Mouse (Mus musculus) kidney, postnatal 10 days (tissue): Measurements from ENCODE around the gene Tor1aip2.

Experiments used
- DNase-seq: peaks from one replicate; pipeline ENCODE4 v3.0.0; 2021; ENCODE audit warnings: mixed read lengths

Gene Tor1aip2

DNA sequence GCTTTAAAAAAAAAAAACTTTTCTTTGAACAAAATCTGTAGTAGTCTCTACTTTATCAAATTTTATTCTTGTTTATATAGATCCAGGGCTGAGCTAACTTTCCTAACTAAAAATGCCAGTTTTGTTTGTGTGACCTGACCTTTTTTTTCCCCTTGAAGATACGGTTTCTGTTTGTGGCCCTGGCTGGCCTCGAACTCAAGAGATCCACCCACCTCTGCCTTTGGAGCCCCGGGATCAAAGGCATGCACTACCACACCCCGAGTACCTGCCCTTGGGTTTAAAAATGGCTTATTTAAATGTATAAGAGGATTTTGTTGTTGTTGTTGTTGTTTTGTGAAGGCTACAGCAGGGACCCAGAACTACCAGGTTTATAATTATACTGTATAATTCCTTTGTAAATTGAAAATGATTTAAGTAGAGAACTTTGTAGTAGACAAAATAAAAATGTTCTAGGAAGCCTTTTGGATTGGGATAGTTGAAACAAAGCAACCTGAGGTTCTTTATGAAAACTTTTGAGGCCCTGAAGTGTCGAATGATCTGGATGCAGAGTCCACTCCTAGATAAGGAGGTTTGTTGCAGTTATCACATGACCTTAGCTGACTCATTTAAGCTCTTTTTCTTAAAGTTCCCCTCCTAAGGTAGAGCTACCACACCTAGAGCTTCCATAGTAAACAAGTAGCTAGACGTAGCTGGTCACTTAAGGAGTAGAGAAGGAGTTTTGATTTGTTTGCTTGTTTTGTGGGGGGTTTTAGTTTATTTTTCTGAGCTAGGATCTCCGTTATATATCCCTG lies 6.4 kb downstream of the Tor1aip2 start:
- DNase-seq, result no peak

DNA sequence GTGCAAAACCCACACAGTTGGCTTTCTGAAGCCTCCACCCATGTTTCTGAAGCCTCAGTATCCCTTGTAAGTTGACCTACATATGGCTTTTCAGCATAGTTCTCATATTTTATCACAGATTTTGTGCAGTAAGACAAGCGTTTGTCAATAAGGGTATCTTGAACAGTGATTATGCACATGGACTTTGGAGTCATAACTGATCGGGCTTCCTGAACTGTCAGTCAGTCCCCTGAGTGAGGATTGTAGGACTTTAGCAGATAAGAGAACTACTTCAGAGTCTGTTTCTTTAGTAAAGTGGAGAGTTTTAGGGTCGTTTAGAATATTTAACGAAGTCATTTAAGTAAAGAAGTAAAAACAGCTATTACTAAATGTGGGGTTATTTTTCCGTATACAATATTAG lies 7.3 kb downstream of the Tor1aip2 start:
- no peak for DNase-seq

- peak; percentile 66 for DNase-seq
Observed at GRCm38 (mm10) chr1:156043027-156043426, 7.8 kb downstream of the Tor1aip2 start.

DNA sequence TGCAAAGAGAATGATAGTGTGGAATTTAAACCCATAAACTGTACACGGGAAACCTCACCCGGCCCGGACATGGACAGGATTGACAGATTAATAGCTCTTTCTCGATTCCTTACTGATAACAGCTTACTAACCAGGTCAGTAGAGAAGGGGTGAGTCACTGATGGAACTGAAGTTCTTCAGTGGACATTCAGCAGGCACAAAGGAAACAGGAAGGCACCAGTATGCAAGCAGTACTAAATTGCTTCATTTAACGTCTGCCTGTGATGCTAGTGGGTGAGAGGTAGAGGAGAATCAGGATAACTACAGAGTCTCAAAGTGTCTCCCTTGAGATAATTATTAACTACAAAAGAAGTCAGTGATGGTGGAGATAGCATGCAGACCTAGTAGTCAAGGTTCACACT lies 9.0 kb downstream of the Tor1aip2 start:
- DNase-seq, result no peak

GRCm38 (mm10) chr1:156046688-156047087 lies 11.5 kb downstream of the Tor1aip2 start:
- peak; percentile 50 for DNase-seq

- no peak for DNase-seq
Observed at GRCm38 (mm10) chr1:156058207-156058606, 23.0 kb downstream of the Tor1aip2 start.

- no peak for DNase-seq
Observed at GRCm38 (mm10) chr1:156062193-156062592, 27.0 kb downstream of the Tor1aip2 start.

GRCm38 (mm10) chr1:156066133-156066532 lies 30.9 kb downstream of the Tor1aip2 start:
- no peak for DNase-seq

- no peak for DNase-seq
Observed at GRCm38 (mm10) chr1:156070106-156070505, 34.9 kb downstream of the Tor1aip2 start.

DNA sequence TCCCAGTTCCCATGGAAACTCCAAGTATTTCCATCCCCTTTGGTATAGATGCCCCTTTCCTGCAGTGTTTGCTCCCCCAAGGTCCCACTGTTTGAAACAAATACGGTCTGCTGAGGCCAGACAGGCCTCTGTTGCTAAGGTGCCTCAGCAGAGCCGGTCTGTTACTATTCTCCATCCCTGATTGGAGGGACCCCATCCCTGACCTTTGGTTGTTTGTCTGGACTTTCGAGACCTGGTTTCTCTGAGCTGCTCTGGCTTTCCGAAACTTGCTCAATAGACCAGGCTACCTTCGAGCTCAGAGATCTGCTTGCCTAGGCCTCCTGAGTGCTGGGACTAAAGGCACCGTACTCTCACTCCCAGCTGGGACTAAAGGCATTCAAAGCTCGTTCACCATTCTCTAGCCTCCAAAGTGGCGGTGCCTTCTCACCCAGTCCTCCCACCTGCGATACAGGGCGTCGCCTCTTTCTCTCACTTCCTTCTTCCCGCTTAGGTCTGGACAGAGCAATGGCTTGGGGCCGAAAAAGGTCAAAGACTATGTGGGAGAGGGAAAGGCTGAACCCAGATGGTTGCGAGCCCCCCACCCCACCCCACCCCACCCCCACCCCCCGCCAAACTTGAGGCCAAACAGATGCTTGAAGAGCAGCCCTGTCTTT lies 38.1 kb downstream of the Tor1aip2 start:
- no peak for DNase-seq

DNA sequence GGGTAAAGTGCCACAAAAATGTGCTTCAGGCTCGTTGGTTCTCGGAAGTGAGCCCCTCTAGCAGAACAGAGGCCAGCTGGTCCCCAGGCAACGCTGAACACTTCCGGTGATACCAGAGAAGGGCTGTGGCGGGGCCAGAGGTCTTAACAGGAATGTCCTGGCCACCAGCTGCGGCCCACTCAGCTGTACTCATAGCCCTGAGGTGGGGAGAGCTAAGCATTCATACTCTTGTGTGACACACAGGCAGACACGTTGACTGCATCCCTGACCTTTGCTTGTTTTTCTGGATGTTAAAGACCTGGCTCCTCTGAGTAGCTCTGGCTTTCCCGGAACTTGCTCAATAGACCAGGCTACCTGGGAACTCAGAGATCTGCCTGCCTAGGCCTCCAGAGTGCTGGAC lies 39.4 kb downstream of the Tor1aip2 start:
- DNase-seq, result peak; percentile 79

- DNase-seq, result no peak
Observed at GRCm38 (mm10) chr1:156076474-156076873, 41.3 kb downstream of the Tor1aip2 start.

DNA sequence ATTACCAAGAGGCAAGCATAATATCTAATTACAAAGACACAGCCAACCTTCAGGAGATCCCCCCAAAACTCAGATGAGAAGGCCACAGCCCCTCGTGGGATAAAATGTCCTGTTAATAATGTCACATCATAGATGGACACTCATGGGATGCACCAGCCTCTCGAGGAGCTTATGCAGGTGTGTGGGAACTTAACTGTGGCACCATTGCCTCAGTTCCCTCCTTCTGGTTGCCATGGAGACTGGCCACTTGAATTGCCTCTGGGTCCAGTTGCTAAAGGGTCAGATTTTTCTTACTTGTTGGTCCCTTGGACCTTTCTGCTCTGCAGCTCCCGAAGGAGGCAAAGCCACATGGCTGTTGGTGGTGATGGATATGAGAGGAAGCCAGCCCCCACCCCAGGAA lies 42.5 kb downstream of the Tor1aip2 start:
- DNase-seq, result no peak

DNA sequence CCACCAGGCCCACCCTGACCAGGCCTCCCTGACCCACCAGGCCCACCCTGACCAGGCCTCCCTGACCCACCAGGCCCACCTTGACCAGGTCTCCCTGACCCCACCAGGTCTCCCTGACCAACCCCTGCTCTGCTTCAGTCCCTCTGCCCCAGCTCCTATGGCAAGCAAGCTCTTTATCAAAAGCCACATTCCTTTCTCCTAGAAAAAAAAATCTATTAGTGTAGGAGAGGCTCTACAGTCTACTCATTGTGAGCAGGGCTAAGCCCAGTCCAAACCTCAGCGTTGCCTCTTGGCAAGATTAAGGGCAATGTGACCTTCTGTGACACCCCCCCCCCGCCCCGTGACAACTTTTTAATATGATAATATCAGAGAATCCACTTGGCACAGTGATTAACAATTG lies 49.4 kb downstream of the Tor1aip2 start:
- no peak for DNase-seq

DNA sequence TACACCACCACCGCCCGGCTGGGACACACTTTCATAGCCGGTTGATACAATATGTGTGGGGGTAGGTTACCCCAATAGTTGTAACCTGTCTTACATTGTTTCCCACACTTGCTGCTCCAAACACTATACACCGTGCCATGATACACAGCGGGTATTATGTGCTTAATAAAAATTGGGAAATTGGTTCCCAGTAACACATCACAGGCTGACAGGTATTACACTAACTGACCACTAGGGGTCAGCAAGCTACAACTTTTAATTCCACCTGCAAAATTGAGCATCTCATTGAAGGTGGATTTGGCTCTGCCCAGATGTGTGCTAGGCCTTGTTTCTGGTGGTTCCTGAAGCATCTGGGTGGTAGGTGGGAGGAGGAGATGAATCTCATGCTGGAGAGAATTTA lies 50.6 kb downstream of the Tor1aip2 start:
- DNase-seq, result peak; percentile 25

- DNase-seq, result no peak
Observed at GRCm38 (mm10) chr1:156087586-156087985, 52.4 kb downstream of the Tor1aip2 start.

- DNase-seq, result no peak
Observed at GRCm38 (mm10) chr1:156089561-156089960, 54.4 kb downstream of the Tor1aip2 start.

GRCm38 (mm10) chr1:156090042-156090441 lies 54.8 kb downstream of the Tor1aip2 start:
- no peak for DNase-seq

DNA sequence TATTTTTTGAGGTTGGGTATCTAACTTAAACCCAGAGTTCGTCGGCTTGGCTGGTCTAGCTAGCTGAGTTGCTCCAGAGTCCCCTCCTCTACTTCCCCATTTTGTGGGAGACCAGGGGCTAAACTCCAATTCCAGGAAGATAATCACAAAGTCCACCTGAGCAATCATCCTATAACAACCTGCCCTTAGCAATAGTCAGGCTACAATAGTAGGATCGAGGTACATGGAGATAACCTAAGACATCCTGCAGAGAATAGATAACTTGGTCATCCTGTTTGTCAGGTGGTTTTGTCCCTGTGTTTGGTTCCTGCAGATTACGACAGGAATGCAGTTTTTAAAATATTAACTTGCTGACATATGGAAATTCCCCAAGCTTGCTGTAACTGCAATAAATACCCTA lies 56.6 kb downstream of the Tor1aip2 start:
- DNase-seq, result no peak

GRCm38 (mm10) chr1:156103763-156104162 lies 68.6 kb downstream of the Tor1aip2 start:
- DNase-seq, result no peak

DNA sequence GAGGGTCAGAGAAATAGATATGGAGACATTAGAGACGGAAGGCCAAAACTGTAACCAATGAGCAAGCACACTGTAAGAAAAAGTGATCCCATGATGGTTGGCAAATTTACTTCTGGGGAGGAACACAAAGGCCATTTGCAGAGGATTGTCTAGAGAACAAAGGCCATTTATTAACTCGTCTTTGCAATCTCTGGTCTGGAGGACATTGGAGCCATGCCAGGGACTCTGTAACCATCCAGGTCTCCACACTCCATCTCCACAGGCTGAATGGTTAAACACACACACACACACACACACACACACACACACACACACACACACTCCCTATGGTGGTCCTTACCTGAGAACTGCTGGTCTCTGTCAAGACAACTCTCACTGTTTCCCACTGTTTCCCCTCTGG lies 70.2 kb downstream of the Tor1aip2 start:
- no peak for DNase-seq

DNA sequence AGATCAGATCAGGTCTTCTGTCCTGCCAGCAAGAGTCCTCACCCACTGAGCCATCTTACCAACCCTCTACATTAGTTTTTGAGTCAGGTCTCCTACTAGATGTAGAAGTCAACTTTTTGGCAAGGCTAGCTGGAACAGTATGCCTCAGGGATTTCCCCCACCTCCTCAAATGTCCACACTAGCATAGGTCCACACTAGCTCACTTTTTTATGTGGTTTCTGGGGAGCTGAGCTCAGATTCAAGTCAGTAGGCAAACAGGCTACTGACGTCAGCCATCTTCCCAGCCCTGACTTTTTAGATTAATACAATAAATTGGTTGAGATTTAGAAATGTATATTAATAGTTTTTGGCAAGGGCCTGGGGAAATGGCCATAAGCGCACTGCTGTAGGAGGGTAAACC lies 72.2 kb downstream of the Tor1aip2 start:
- no peak for DNase-seq

GRCm38 (mm10) chr1:156108400-156108799 lies 73.2 kb downstream of the Tor1aip2 start:
- no peak for DNase-seq

DNA sequence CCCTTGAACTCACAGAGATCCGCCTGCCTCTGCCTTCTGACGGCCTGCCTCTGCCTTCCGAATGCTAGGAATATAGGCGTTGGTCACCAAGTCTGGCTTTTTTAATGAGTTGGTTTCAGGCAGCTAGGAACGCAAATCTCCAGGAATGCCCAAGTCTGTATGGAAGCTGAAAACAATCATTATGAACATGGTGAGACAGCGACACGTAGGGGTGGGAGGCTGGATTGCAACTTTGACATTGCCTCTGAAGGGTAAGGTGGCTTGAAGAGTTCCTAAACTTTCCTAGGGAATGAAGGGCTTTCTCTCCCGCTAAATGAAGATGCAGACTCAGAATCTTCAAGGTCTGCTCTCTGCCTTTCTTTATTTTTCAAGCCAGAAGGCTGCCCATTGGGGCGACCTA lies 75.9 kb downstream of the Tor1aip2 start:
- DNase-seq, result no peak

DNA sequence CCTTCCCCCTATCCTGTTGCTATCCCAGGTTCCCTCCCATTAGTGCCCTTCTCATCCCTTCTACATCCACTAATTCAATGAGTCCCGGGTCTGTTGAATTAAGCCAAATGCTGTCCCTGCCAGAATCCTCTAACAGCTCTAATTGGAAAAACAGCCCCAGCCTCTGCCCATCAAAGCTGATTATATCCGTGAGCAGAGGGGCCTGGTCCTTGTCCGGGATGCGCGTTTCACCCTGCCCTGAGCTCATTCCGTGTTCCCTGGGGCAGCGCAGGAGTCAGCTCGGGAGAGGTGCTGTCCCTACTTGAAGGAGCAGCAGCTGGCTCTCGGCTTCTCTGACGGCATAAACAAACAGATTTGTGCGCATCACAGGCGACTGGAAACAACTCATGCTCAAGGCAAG lies 76.5 kb downstream of the Tor1aip2 start:
- no peak for DNase-seq
